Mouse (Mus musculus) liver, embryonic 14.5 days (tissue): Measurements from ENCODE around the gene Iqsec1.

ENCODE experiments used
- CTCF ChIP-seq: IDR thresholded peaks from 2 replicates; pipeline ENCODE4 v1.5.1; 2016; ENCODE audit warnings: antibody characterized with exemption, low read depth, control low read depth
- EP300 ChIP-seq: IDR thresholded peaks from 2 replicates; pipeline ENCODE4 v1.6.1; 2016; ENCODE audit warnings: antibody characterized with exemption, low read depth

DNA sequence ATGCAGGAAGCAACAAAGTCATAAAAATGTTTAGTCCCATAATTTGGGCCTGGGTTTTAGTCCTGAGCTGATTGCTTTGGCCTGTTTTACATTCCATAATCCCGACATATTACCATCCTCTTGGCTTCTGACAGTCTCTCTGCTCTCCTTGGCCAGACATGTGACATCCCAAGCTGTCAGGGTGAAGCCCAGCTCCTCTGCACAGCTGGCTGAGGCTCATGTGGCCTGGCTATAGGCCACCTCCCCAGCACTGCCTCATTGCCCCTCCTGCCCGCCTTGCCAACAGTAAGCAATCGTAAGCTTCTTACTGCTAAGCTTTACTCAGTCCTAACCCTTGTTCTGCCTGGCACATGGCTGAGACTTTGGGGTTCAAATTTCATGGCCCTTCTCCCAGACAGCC, 270.0 kb downstream of the Iqsec1 start:
- TF ChIP-seq CTCF (no peak), EP300 (no peak)
